Mouse (Mus musculus) lung, postnatal 0 days (tissue): ENCODE results near the gene Ccdc103. TPM values are rescaled to one million over a fixed set of nuclear protein-coding genes. Genes with fewer than 3 reads are reported as not detected.

ENCODE experiments used
- ATAC-seq: fragments of 200-750 bp; cut with Nextera tagmentation; 2 replicates; pipeline ENCODE4 v1.8.0; 2017; ENCODE audit warnings: moderate library complexity
- DNase-seq: peaks from one replicate; pipeline ENCODE4 v3.0.0-alpha.2; 2016; ENCODE audit warnings: low spot score
- H3K27ac ChIP-seq: fragments of 300-500 bp; sonication (generic); 2 replicates; pipeline ENCODE4 v1.5.1; 2014; ENCODE audit warnings: antibody characterized with exemption, mild to moderate bottlenecking, low read length, mixed read lengths
- H3K27me3 ChIP-seq: fragments of 300-500 bp; sonication (generic); replicated peaks from 2 replicates; pipeline ENCODE4 v1.6.1; 2014; ENCODE audit warnings: low read length, mixed read lengths; ENCODE audit not compliant: insufficient read depth
- H3K36me3 ChIP-seq: fragments of 300-500 bp; sonication (generic); 2 replicates; pipeline ENCODE4 v1.6.1; 2014; ENCODE audit warnings: low read length, mixed read lengths; ENCODE audit not compliant: insufficient read depth
- H3K4me1 ChIP-seq: fragments of 300-500 bp; sonication (generic); 2 replicates; pipeline ENCODE4 v1.6.1; 2014; ENCODE audit warnings: antibody characterized with exemption, low read depth, low read length, mixed read lengths; ENCODE audit not compliant: insufficient read depth
- H3K4me2 ChIP-seq: fragments of 300-500 bp; sonication (generic); replicated peaks from 2 replicates; pipeline ENCODE4 v1.6.1; 2014; ENCODE audit warnings: low read depth, mild to moderate bottlenecking, low read length, moderate library complexity, mixed read lengths
- H3K4me3 ChIP-seq: fragments of 300-500 bp; sonication (generic); 2 replicates; pipeline ENCODE4 v1.5.1; 2014; ENCODE audit warnings: low read depth, low read length
- H3K9ac ChIP-seq: fragments of 300-500 bp; sonication (generic); replicated peaks from 2 replicates; pipeline ENCODE4 v1.6.1; 2014; ENCODE audit warnings: low read depth, mild to moderate bottlenecking
- H3K9me3 ChIP-seq: fragments of 300-500 bp; sonication (generic); 2 replicates; pipeline ENCODE4 v1.6.1; 2016; ENCODE audit warnings: low read length, mixed read lengths
- CTCF ChIP-seq: IDR thresholded peaks from 2 replicates; pipeline ENCODE4 v1.5.1; 2016; ENCODE audit warnings: antibody characterized with exemption, mild to moderate bottlenecking
- EP300 ChIP-seq: IDR thresholded peaks from 2 replicates; pipeline ENCODE4 v1.6.1; 2016; ENCODE audit warnings: antibody characterized with exemption, mild to moderate bottlenecking, control low read depth
- WGBS: fragments of 180-500 bp; shearing (Covaris S2); extraction: QIAGEN DNeasy Blood & Tissue Kit; methylation state at CpG from one replicate; pipeline ENCODE4 v1.1.7; 2014; 5-methylcytosine and 5-hydroxymethylcytosine counted together
- polyA plus RNA-seq: library from polyadenylated mRNA; unstranded; fragments of >200 nt; fragmentation: Nextera tagmentation; extraction: Ambion mirVana; gene quantifications from 2 replicates; pipeline ENCODE4 v1.2.1, GENCODE M21; 2015

The Ccdc103 gene
- polyA plus RNA-seq, 1 experiment from 2014 or later = 3.9 TPM

DNA sequence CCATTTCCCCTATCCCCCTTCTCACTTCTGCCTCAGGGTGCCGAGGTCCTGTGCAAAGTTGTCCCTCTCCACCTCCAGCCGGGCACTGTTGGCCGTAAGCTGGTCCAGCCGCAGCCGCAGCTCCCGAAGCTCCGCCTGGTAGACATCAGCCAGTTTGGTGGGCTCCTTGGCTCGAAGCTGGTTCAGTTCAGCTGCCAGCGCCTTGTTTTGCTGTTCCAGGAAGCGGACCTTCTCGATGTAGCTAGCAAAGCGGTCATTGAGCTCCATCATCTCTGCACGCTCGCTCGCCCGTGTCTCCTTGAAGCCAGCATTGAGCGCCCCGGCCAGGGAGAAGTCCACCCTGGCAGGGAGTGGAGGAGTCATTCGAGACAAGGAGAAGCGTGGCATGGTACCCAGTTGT lies 15.6 kb downstream of the Ccdc103 start:
- Histone ChIP-seq H3K27ac (no peak overlapping the region), H3K4me3 (no peak overlapping the region), H3K9ac (no peak overlapping the region), H3K4me2 (no peak overlapping the region), H3K4me1 (0 out of 2 replicates have a peak, but pooled peaks cover 3% of the 10 kb centered on the region), H3K27me3 (0 out of 2 replicates have a peak, but pooled peaks cover 19% of the 10 kb centered on the region), H3K9me3 (no peaks in the 10 kb centered on the region), H3K36me3 (no peaks in the 10 kb centered on the region)
- TF ChIP-seq EP300 (no peak), CTCF (no peak)
- DNase-seq (no peak), ATAC-seq (no peak)
- 69% methylated on average over 20 of the region's 20 CpGs for WGBS

DNA sequence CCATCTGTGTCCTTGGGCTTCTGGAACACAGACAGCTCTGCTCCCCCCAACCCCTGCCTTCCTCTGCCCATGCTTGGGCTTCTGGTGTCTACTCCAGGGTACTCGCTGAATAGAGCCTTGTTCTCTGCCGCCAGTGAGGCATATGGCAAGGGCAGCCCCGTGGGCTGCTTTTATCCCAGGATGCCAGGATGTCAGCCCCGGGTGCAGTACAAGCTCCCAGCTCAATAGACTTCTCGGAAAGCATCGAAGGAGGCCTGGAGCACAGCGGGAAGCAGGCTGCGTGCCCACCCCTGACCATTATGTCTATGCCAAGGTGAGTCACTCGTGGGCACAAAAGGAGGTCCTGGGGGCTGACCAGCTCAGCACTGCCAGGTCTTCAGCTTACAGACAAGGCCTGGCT lies 17.4 kb downstream of the Ccdc103 start:
- Histone ChIP-seq H3K36me3 (no peaks in the 10 kb centered on the region), H3K27me3 (0 out of 2 replicates have a peak, but pooled peaks cover 16% of the 10 kb centered on the region), H3K9me3 (no peaks in the 10 kb centered on the region), H3K9ac (no peak overlapping the region), H3K4me3 (no peak overlapping the region), H3K4me2 (no peak overlapping the region), H3K4me1 (0 out of 2 replicates have a peak, but pooled peaks cover under 1% of the 10 kb centered on the region), H3K27ac (no peak overlapping the region)
- DNase-seq = no peak
- 77% methylated on average over 9 of the region's 9 CpGs for WGBS
- ATAC-seq = no peak
- TF ChIP-seq EP300 (no peak), CTCF (no peak)

GRCm38 (mm10) chr11:102900763-102901162 lies 19.8 kb downstream of the Ccdc103 start, which contains the start of gene Gfap:
Gene Gfap, minus strand, starts transcription at chr11:102900912.
- Histone ChIP-seq H3K27me3 (0 out of 2 replicates have a peak, but pooled peaks cover 6% of the 10 kb centered on the region), H3K9me3 (no peaks in the 10 kb centered on the region), H3K4me1 (no peaks in the 10 kb centered on the region), H3K9ac (no peak within 1 kb of the TSS), H3K36me3 (no peaks in the 10 kb centered on the region), H3K4me3 (no peak within 1 kb of the TSS), H3K27ac (no peak within 1 kb of the TSS), H3K4me2 (no peak within 1 kb of the TSS; the same call in 1 of the 2 replicates)
- TF ChIP-seq EP300 (no peak), CTCF (peak; percentile 99)
- 8% methylated on average over 7 of the region's 7 CpGs for WGBS
- peak; percentile 81 for ATAC-seq
- peak; percentile 93 for DNase-seq

DNA sequence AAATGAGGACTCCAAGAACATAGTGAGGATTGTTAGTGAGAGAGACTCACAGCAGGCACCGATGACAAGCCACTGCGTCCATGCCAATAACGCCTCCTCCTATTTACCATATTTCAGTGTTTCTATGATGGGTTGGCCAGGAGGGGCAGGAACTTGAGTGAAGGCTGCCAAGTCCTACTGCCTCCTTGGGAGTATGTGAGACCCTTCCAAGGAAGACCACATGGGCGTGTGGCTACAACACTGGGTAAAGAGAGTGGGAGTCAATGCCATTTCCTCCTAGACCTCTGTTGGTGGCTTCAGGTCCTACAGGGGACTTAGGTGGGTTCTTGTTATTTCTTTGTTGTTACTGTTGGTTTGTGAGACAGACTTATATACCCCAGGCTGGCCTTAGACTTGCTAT lies 20.2 kb downstream of the Ccdc103 start:
- no peak overlapping the region for H3K4me3 ChIP-seq
- no peak overlapping the region for H3K9ac ChIP-seq
- H3K27me3 ChIP-seq = 0 out of 2 replicates have a peak, but pooled peaks cover 6% of the 10 kb centered on the region
- H3K27ac ChIP-seq = no peak overlapping the region
- ATAC-seq (no peak; the same call in 1 of the 2 replicates), DNase-seq (no peak)
- WGBS = 38% methylated on average over 4 of the region's 4 CpGs
- H3K4me1 ChIP-seq = no peaks in the 10 kb centered on the region
- H3K36me3 ChIP-seq = no peaks in the 10 kb centered on the region
- H3K4me2 ChIP-seq = no peak overlapping the region; the same call in 1 of the 2 replicates
- no peaks in the 10 kb centered on the region for H3K9me3 ChIP-seq
- TF ChIP-seq CTCF (no peak), EP300 (no peak)

DNA sequence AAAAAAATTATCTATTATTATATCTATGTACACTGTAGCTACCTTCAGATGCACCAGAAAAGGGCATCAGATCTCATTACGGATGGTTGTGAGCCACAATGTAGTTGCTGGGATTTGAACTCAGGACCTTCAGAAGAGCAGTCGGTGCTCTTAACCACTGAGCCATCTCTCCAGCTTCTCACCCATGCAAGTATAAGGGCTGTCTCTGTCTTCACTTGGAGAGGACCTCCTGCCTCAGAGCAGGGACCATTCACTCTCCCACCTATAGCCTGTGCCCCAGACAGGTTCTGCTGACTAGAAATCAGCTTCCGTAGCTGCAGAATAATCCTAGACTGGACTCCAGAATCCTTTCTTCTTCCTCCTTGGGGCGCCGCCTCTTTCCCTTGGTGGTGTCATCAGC lies 21.1 kb downstream of the Ccdc103 start:
- 76% methylated on average over 5 of the region's 5 CpGs for WGBS
- Histone ChIP-seq H3K9me3 (no peaks in the 10 kb centered on the region), H3K4me1 (no peaks in the 10 kb centered on the region), H3K9ac (no peak overlapping the region), H3K27ac (no peak overlapping the region), H3K4me2 (no peak overlapping the region), H3K4me3 (no peak overlapping the region), H3K27me3 (no peaks in the 10 kb centered on the region), H3K36me3 (no peaks in the 10 kb centered on the region)
- ATAC-seq (no peak), DNase-seq (no peak)
- TF ChIP-seq EP300 (no peak), CTCF (no peak)

DNA sequence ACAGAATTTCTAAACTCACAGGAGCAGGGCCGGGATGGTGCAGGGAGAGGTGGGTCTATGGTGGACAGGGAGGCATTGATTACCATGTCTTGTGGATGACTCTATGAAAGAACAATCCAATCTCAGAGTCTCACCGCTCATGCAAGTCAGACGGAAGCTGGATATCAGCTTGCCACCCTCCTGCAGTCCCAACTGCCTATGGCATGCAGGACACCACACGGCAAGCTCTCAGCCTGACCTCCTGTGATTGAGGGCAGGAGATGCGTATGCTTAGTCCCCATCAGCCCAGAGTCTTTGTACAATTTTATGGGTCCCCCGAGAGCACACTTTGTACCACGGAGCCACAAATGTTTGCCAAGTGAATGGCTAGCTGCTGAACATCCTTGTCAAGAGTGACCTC lies 22.6 kb downstream of the Ccdc103 start:
- Histone ChIP-seq H3K9me3 (no peaks in the 10 kb centered on the region), H3K9ac (no peak overlapping the region), H3K4me2 (no peak overlapping the region), H3K27me3 (no peaks in the 10 kb centered on the region), H3K27ac (no peak overlapping the region), H3K4me1 (no peaks in the 10 kb centered on the region), H3K4me3 (no peak overlapping the region), H3K36me3 (no peaks in the 10 kb centered on the region)
- no peak for ATAC-seq
- 66% methylated on average over 7 of the region's 7 CpGs for WGBS
- TF ChIP-seq CTCF (no peak), EP300 (no peak)
- no peak for DNase-seq

DNA sequence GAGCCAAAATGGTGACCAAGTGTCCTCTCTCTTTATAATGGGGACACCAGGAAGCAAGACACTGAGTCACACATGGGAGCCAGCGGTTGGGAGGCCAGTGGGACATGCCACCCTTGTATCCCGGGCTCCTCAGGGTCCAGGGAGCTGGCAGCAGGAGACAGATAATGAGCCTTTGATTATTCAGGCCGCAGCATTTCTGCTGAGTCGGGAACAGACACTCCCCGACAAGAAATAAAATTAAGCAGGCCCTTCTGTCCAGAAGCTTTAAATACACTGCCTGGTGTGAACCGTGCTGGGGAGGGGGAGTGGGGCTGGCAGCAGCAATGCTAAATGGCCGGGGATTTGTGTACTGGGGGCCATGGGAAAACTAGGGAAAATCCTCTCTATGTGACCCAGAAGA lies 30.4 kb downstream of the Ccdc103 start:
- TF ChIP-seq EP300 (no peak), CTCF (no peak)
- ATAC-seq = no peak
- Histone ChIP-seq H3K27me3 (no peaks in the 10 kb centered on the region), H3K9ac (no peak overlapping the region), H3K4me2 (no peak overlapping the region), H3K36me3 (no peaks in the 10 kb centered on the region), H3K9me3 (no peaks in the 10 kb centered on the region), H3K4me1 (no peaks in the 10 kb centered on the region), H3K27ac (no peak overlapping the region), H3K4me3 (no peak overlapping the region)
- no peak for DNase-seq
- 82% methylated on average over 7 of the region's 7 CpGs for WGBS
